Mouse (Mus musculus): ENCODE results near the gene Ncor2. TPM values are rescaled to one million over a fixed set of nuclear protein-coding genes. Genes with fewer than 3 reads are reported as not detected.

The Ncor2 gene
- total RNA-seq, 1 experiment: 19.9 TPM

- H3K27ac ChIP-seq (ENCODE audit: insufficient read depth, low read depth, low read length, poor library complexity, severe bottlenecking): no peak overlapping the region
- no peak overlapping the region for H3K4me3 ChIP-seq (ENCODE audit: insufficient read depth in 1 of 2, low read depth in 1 of 2, low read length in 2 of 2, poor library complexity in 1 of 2, severe bottlenecking in 1 of 2)
- in situ Hi-C loops (cut with MboI; ENCODE audit: low sequenced_read_pairs in 2 of 2, unreplicated experiment in 2 of 2): no loop called here
- no peak overlapping the region for H3K9ac ChIP-seq (ENCODE audit: insufficient read depth, low read depth, low read length, poor library complexity, severe bottlenecking)
- no peaks in the 10 kb centered on the region for H3K9me3 ChIP-seq (ENCODE audit: control insufficient read depth, insufficient read depth, low read depth, low read length)
- DNase-seq (ENCODE audit: low read depth, low spot score): no peak
- TF ChIP-seq CHD2 (IDR thresholded peaks at IDR 0.05; ENCODE audit: low read depth, low read length) (no peak), ZNF384 (IDR thresholded peaks at IDR 0.05; ENCODE audit: low read depth, low read length) (no peak), HCFC1 (IDR thresholded peaks at IDR 0.05; ENCODE audit: borderline replicate concordance, insufficient read depth, low read length) (no peak), MAFK (IDR thresholded peaks at IDR 0.05; ENCODE audit: insufficient read depth, low read depth, low read length) (no peak), ZC3H11A (IDR thresholded peaks at IDR 0.05; ENCODE audit: borderline replicate concordance, low read depth, low read length) (no peak)
- peaks cover 15% of the 10 kb centered on the region; the same call in 1 of the 2 replicates for H3K36me3 ChIP-seq (ENCODE audit: control insufficient read depth, insufficient read depth, low read length, poor library complexity, severe bottlenecking)
- H3K4me1 ChIP-seq (ENCODE audit: control insufficient read depth in 2 of 2, insufficient read depth in 2 of 2, low read length in 2 of 2, poor library complexity in 1 of 2): peaks cover 0 to 2% of the 10 kb centered on the region in 2 experiments; a peak in 1 of 4 replicates
Observed at GRCm38 (mm10) chr5:125071919-125072318, 107.1 kb downstream of the Ncor2 start.

GRCm38 (mm10) chr5:125070399-125070798, 108.6 kb downstream of the Ncor2 start:
- Histone ChIP-seq H3K9ac (ENCODE audit: insufficient read depth, low read depth, low read length, poor library complexity, severe bottlenecking) (no peak overlapping the region), H3K4me3 (ENCODE audit: insufficient read depth in 1 of 2, low read depth in 1 of 2, low read length in 2 of 2, poor library complexity in 1 of 2, severe bottlenecking in 1 of 2) (no peak overlapping the region), H3K4me1 (ENCODE audit: control insufficient read depth in 2 of 2, insufficient read depth in 2 of 2, low read length in 2 of 2, poor library complexity in 1 of 2) (peaks cover 0 to 2% of the 10 kb centered on the region in 2 experiments; a peak in 1 of 4 replicates), H3K36me3 (ENCODE audit: control insufficient read depth, insufficient read depth, low read length, poor library complexity, severe bottlenecking) (peaks cover 26% of the 10 kb centered on the region; the same call in 1 of the 2 replicates), H3K27ac (ENCODE audit: insufficient read depth, low read depth, low read length, poor library complexity, severe bottlenecking) (no peak overlapping the region), H3K9me3 (ENCODE audit: control insufficient read depth, insufficient read depth, low read depth, low read length) (no peaks in the 10 kb centered on the region)
- no peak for DNase-seq (ENCODE audit: low read depth, low spot score)
- in situ Hi-C loops (cut with MboI; ENCODE audit: low sequenced_read_pairs in 2 of 2, unreplicated experiment in 2 of 2): no loop called here
- TF ChIP-seq CHD2 (IDR thresholded peaks at IDR 0.05; ENCODE audit: low read depth, low read length): no peak
- TF ChIP-seq ZC3H11A (IDR thresholded peaks at IDR 0.05; ENCODE audit: borderline replicate concordance, low read depth, low read length): no peak
- TF ChIP-seq MAFK (IDR thresholded peaks at IDR 0.05; ENCODE audit: insufficient read depth, low read depth, low read length): no peak
- no peak for TF ChIP-seq ZNF384 (IDR thresholded peaks at IDR 0.05; ENCODE audit: low read depth, low read length)
- no peak for TF ChIP-seq HCFC1 (IDR thresholded peaks at IDR 0.05; ENCODE audit: borderline replicate concordance, insufficient read depth, low read length)

- Histone ChIP-seq H3K27ac (ENCODE audit: insufficient read depth, low read depth, low read length, poor library complexity, severe bottlenecking) (no peak overlapping the region), H3K9me3 (ENCODE audit: control insufficient read depth, insufficient read depth, low read depth, low read length) (no peaks in the 10 kb centered on the region), H3K4me1 (ENCODE audit: control insufficient read depth in 2 of 2, insufficient read depth in 2 of 2, low read length in 2 of 2, poor library complexity in 1 of 2) (peaks cover 0 to 2% of the 10 kb centered on the region in 2 experiments; a peak in 1 of 4 replicates), H3K4me3 (ENCODE audit: insufficient read depth in 1 of 2, low read depth in 1 of 2, low read length in 2 of 2, poor library complexity in 1 of 2, severe bottlenecking in 1 of 2) (no peak overlapping the region), H3K36me3 (ENCODE audit: control insufficient read depth, insufficient read depth, low read length, poor library complexity, severe bottlenecking) (peaks cover 30% of the 10 kb centered on the region; the same call in 1 of the 2 replicates), H3K9ac (ENCODE audit: insufficient read depth, low read depth, low read length, poor library complexity, severe bottlenecking) (no peak overlapping the region)
- no peak for DNase-seq (ENCODE audit: low read depth, low spot score)
- in situ Hi-C loops (cut with MboI; ENCODE audit: low sequenced_read_pairs in 2 of 2, unreplicated experiment in 2 of 2): no loop called here
- TF ChIP-seq ZNF384 (IDR thresholded peaks at IDR 0.05; ENCODE audit: low read depth, low read length) (no peak), ZC3H11A (IDR thresholded peaks at IDR 0.05; ENCODE audit: borderline replicate concordance, low read depth, low read length) (no peak), HCFC1 (IDR thresholded peaks at IDR 0.05; ENCODE audit: borderline replicate concordance, insufficient read depth, low read length) (no peak)
Observed at GRCm38 (mm10) chr5:125069916-125070315, 109.1 kb downstream of the Ncor2 start.

GRCm38 (mm10) chr5:125069426-125069825, 109.6 kb downstream of the Ncor2 start:
- H3K9me3 ChIP-seq (ENCODE audit: control insufficient read depth, insufficient read depth, low read depth, low read length): no peaks in the 10 kb centered on the region
- TF ChIP-seq MAFK (IDR thresholded peaks at IDR 0.05; ENCODE audit: insufficient read depth, low read depth, low read length): no peak
- TF ChIP-seq CHD2 (IDR thresholded peaks at IDR 0.05; ENCODE audit: low read depth, low read length): no peak
- no peak for TF ChIP-seq ZNF384 (IDR thresholded peaks at IDR 0.05; ENCODE audit: low read depth, low read length)
- TF ChIP-seq ZC3H11A (IDR thresholded peaks at IDR 0.05; ENCODE audit: borderline replicate concordance, low read depth, low read length): no peak
- no peak for TF ChIP-seq HCFC1 (IDR thresholded peaks at IDR 0.05; ENCODE audit: borderline replicate concordance, insufficient read depth, low read length)
- no peak for DNase-seq (ENCODE audit: low read depth, low spot score)
- H3K27ac ChIP-seq (ENCODE audit: insufficient read depth, low read depth, low read length, poor library complexity, severe bottlenecking): no peak overlapping the region
- H3K4me1 ChIP-seq (ENCODE audit: control insufficient read depth in 2 of 2, insufficient read depth in 2 of 2, low read length in 2 of 2, poor library complexity in 1 of 2): peaks cover 0 to 2% of the 10 kb centered on the region in 2 experiments; a peak in 1 of 4 replicates
- H3K36me3 ChIP-seq (ENCODE audit: control insufficient read depth, insufficient read depth, low read length, poor library complexity, severe bottlenecking): peaks cover 29% of the 10 kb centered on the region; the same call in 1 of the 2 replicates
- in situ Hi-C loops (cut with MboI; ENCODE audit: low sequenced_read_pairs in 2 of 2, unreplicated experiment in 2 of 2): no loop called here
- H3K9ac ChIP-seq (ENCODE audit: insufficient read depth, low read depth, low read length, poor library complexity, severe bottlenecking): no peak overlapping the region
- H3K4me3 ChIP-seq (ENCODE audit: insufficient read depth in 1 of 2, low read depth in 1 of 2, low read length in 2 of 2, poor library complexity in 1 of 2, severe bottlenecking in 1 of 2): no peak overlapping the region
